Mouse (Mus musculus): Measurements from ENCODE around the gene Unc119.

Unc119 gene

GRCm38 (mm10) chr11:78344328-78344889 is 1.1 kb downstream of the Unc119 start:
- DNase-seq (ENCODE audit: extremely low spot score, low read depth, low spot score), result no peak

GRCm38 (mm10) chr11:78344890-78345715 is 1.8 kb downstream of the Unc119 start:
- DNase-seq (ENCODE audit: extremely low spot score, low read depth, low spot score), result no peak

DNA sequence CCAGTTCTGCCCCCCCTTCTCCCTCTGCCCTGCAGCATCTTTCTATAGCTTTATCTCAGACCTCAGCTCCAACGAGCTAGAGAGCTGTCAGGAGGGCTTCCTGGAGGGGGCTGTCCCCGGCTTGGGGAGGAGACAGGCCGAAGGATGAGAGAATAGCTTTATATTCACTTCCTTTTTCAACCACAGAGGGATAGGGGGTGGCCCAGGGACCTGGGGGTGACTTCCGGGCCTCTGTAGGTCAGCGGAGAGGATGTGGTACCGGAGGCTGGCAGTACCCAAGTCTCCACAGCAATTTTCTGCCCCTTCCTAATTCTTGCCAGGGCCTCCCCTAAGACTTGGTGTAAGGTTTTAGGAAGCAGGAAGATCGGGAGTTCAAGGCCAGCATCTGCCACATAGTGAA is 2.5 kb downstream of the Unc119 start:
- DNase-seq (ENCODE audit: extremely low spot score, low read depth, low spot score), result no peak

DNA sequence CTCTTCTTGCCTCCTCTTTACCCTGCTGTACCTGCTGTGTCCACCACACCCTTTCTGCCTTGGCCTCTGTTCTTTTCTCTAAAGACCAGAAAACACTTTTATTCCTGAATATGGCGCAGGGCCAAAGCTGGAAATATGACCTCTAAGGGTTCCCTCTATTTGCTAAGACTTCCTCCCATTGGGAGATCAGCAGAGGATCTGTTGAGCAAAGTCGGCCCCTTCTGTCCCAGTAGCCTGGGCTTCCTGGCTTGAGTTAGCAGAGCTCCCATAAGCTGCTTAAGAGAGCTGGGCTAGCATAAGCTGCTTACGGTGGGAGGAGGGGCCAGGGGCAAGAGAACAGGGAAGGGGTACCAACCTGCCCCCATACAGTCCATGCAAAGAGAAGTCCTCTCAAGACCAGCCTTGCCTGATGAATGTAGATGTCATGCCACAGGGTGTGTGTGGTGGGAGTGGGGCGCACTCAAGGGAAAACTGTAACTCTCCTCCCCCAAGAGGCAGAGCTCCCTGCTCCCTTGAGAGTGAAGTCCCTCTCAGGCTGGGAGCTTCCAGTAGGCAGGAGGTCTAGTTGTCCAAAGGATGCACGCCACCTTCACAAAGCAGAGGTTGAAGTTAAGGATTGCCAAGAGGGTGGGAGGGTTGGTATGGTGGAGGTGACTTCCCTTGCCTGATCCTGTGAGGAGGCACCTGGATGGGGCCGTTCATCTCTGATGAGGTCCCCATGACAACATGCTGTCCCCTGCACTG is 3.2 kb downstream of the Unc119 start:
- no peak for DNase-seq (ENCODE audit: extremely low spot score, low read depth, low spot score)

DNA sequence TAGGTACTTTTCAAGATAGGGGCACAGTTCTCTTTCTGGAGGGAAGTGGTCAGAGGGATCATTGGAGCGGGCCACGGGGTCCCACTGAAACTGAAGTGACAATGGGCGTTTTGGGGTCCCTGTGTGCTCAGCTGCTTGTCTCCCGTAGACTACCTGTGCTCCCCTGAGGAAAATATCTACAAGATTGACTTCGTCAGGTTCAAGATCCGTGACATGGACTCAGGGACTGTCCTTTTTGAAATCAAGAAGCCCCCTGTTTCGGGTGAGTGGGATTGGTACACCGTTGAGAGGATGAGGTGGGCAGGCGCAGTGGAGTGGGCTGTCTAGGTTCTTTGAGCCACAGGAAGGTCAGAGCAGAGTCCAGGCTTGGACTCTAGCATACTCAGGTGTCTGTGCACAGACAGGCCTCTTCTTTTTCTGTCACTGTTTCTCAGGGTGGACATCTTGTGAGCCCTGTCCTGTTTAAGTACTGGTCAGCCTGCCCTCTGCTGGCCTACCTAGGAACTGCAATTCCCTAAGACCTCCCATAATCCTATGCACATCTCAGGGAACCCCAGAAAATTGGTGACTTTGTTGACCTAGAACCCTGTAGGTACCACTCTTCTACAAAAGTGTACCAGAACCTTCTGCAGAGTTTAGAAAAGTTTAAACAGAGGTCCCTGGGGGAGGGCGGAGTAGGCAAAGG is 3.9 kb downstream of the Unc119 start:
- no peak for DNase-seq (ENCODE audit: extremely low spot score, low read depth, low spot score)

DNA sequence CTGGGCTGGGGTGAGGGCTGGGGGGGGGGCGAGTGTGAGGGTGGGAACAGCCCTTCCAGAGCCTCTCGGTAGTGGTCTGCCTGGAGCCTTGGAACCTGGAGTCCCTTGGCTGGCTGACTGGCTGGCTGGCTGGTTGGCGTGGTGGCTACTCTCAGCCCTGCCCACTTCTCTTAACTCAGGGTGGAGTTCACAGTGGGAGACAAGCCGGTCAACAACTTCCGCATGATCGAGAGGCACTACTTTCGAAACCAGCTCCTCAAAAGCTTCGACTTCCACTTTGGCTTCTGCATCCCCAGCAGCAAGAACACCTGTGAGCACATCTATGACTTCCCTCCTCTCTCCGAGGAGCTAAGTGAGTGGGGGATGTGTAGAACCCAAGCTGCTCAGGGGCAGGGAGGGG is 4.6 kb downstream of the Unc119 start:
- no peak for DNase-seq (ENCODE audit: extremely low spot score, low read depth, low spot score)

- no peak for DNase-seq (ENCODE audit: extremely low spot score, low read depth, low spot score)
These were observed 5.2 kb downstream of the Unc119 start for GRCm38 (mm10) chr11:78348474-78348873.

- DNase-seq (ENCODE audit: extremely low spot score, low read depth, low spot score), result no peak
These were observed 6.4 kb downstream of the Unc119 start for GRCm38 (mm10) chr11:78349441-78350358.

DNA sequence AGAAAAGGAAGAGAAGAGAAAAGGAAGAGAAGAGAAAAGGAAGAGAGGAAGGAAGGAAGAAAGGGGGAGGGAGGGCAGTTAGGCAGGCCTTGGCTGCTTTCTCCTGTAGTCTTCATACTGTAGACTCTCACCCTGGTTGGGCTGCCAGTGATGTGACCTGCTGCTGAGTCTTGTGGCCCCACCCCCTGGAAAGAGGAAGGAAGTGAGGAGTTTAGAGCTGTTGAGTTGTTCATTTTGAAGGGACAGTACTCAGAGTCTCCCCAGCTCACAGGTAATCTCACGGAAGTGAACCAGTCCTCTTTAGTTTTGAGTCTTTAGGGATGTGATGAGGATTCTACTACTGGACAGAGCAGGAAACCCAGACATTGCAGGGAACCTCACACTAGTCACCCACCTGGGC is 9.8 kb downstream of the Unc119 start:
- no peak for DNase-seq (ENCODE audit: extremely low spot score, low read depth, low spot score)

GRCm38 (mm10) chr11:78354905-78355304 is 11.6 kb downstream of the Unc119 start:
- no peak for DNase-seq (ENCODE audit: extremely low spot score, low read depth, low spot score)

DNA sequence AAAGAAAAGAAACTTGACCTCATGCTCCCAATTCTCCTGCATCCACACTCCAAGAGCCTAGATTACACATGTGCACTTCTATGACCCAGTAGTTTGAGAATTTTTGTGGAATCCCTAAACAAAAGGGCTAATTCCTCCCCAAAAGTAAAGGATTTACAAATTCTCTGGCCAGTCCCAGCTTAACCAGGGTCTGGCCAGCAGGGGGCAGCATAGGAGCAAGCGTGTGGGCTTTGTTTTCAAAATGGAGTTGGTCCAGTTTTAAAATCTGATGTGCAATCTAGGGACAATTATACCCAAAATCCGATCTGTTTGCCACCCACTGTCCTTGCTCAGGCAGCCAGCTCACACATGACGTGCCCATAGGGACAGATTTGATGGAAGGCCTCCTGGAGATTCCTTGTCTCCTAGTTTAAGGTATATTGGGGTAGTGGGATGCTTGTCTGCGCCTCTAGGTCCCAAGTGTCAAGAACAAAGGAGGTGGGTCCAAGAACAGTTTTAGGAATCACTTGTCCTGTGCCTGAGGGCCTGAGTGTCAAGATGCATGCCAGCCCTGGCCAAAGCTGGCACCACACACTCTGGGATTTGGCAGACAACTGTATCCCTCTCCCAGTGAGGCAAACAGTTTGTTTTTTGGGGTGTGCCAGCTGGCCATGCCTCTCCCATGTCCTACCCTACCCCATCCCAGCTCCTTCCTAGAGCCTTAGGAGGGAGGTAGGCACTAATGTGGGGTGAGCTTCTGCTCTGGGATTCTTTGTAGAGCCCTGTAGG is 12.4 kb downstream of the Unc119 start:
- no peak for DNase-seq (ENCODE audit: extremely low spot score, low read depth, low spot score)

GRCm38 (mm10) chr11:78358330-78359007 is 15.2 kb downstream of the Unc119 start:
- no peak for DNase-seq (ENCODE audit: extremely low spot score, low read depth, low spot score)

GRCm38 (mm10) chr11:78360125-78360788 is 17.0 kb downstream of the Unc119 start:
- DNase-seq (ENCODE audit: extremely low spot score, low read depth, low spot score), result no peak

DNA sequence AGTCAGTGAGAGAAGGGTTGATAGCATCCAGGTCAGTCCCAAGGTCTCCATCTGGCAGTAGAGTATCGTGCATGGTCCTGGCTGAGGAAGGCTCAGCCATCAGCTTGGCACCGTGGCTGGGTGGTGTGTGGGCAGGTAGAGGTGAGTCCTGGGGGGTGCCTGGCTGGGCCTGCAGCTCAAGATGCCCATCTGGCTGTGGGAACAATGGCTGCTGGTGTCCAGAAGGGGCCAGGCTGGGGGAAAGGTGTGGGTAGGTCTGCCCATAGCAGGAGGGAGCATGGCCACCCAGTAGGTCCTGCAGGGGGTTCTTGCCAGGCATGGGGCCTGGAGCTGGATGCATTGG is 17.5 kb downstream of the Unc119 start:
- DNase-seq (ENCODE audit: extremely low spot score, low read depth, low spot score), result no peak

GRCm38 (mm10) chr11:78363309-78364007 is 20.2 kb downstream of the Unc119 start:
- DNase-seq (ENCODE audit: extremely low spot score, low read depth, low spot score), result no peak

GRCm38 (mm10) chr11:78364103-78364502 is 20.8 kb downstream of the Unc119 start:
- no peak for DNase-seq (ENCODE audit: extremely low spot score, low read depth, low spot score)

GRCm38 (mm10) chr11:78367456-78368225 is 24.4 kb downstream of the Unc119 start:
- DNase-seq (ENCODE audit: extremely low spot score, low read depth, low spot score), result no peak
